Mouse (Mus musculus) hematopoietic stem cell, adult 5-6 weeks (primary cell): ENCODE measurements around the gene Pex14. TPM values are rescaled to one million over a fixed set of nuclear protein-coding genes. Genes with fewer than 3 reads are reported as not detected.

Experiments
- ATAC-seq, 2 experiments: fragments of 125-278 bp in 1 of 2; replicated peaks in 1 of 2; 2 replicates each; pipeline ENCODE4 v1.8.0; 2016 to 2017; ENCODE audit warnings: inconsistent platforms in 2 of 2, mild to moderate bottlenecking in 2 of 2, moderate number of reproducible peaks in 2 of 2, low read depth in 1 of 2, moderate TSS enrichment in 1 of 2; ENCODE audit not compliant: low FRiP score in 2 of 2, poor library complexity in 2 of 2, severe bottlenecking in 2 of 2, insufficient read depth in 1 of 2, low TSS enrichment in 1 of 2
- total RNA-seq: library from RNA; stranded (forward); fragments of 172-1452, 232-1000 nt; gene quantifications from 2 replicates; pipeline ENCODE4 v1.2.3, GENCODE M21; 2017

Pex14 gene
- total RNA-seq, 1 experiment from 2014 or later, result 11.8 TPM

- no peak for ATAC-seq
Observed at GRCm38 (mm10) chr4:148947833-148948388, 151.8 kb downstream of the Pex14 start.

- ATAC-seq, result no peak
Observed at GRCm38 (mm10) chr4:148946071-148946470, 153.6 kb downstream of the Pex14 start.

GRCm38 (mm10) chr4:148945476-148945881, 154.2 kb downstream of the Pex14 start:
- no peak for ATAC-seq

- no peak for ATAC-seq
Observed at GRCm38 (mm10) chr4:148943099-148943498, 156.6 kb downstream of the Pex14 start.

DNA sequence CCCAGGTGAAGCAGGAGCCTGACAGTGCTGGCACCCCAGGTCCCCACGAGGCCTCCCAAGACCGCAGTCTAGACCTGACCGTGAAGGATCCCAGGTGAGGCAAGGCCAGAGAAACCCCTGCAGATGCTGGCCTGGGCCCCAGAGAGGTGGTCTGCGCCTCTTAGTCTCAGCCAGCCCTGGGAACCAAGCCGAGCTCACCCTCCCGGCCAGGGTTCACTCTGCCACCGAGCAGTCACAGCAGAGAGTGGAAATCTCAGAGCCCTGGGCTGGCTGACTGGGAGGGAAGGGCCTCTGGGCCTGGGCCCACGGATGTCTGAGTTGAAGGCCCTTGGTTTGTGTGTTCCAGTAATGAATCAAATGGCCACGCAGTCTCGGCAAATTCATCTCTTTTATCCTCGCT, 158.4 kb downstream of the Pex14 start:
- 0 out of 4 replicates have a peak, but pooled peaks have one; percentile 3 to 4 for ATAC-seq

GRCm38 (mm10) chr4:148940674-148941211, 158.9 kb downstream of the Pex14 start:
- ATAC-seq, result peak; percentile 94 to 98

DNA sequence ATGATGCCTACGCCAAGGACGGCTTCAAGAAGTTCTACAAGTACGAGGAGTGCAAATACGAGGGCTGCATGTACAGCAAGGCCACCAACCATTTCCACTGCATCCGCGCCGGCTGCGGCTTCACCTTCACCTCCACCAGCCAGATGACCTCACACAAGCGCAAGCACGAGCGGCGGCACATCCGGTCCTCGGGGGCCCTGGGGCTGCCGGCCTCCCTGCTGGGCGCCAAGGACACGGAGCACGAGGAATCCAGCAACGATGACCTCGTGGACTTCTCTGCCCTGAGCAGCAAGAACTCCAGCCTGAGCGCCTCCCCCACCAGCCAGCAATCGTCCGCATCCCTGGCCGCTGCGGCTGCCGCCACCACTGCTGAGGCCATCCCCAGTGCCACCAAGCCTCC, 161.1 kb downstream of the Pex14 start:
- no peak for ATAC-seq

DNA sequence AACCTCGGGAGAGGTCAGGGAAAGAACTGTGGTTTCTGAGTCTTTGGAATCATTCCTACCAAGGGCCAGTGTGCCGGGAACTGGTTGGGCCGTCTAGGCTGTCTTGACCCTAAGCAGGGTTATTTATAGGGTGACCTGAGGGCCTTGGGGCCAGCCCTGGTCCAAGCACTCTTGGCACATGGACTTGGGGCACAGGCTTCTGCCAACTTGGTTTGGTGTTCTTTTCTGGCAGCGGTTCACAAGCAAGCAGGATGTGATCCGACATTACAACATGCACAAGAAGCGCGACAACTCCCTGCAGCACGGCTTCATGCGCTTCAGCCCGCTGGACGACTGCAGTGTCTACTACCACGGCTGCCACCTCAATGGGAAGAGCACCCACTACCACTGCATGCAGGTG, 162.9 kb downstream of the Pex14 start:
- no peak for ATAC-seq

GRCm38 (mm10) chr4:148936111-148936510, 163.6 kb downstream of the Pex14 start:
- no peak for ATAC-seq

DNA sequence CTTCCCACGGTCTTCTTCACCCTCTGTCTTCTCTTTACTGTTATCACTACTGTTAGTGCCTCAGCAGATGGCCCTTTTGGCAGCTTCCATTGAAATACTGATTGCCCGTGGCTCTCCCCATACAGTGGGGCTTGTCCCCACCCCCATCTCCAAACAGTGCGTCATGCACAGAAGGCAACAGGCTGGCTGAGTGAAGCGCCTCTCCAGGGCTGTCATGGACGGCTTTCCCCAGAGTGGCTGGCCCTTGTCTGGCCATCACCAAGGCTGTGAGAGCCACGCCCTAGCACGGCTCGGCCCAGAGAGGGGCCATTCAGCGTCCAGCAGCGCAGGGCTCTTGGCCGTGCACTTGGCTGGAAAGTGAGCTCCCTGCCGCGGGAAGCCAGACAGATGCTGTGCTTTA, 164.5 kb downstream of the Pex14 start:
- ATAC-seq, result no peak

- ATAC-seq, result no peak
Observed at GRCm38 (mm10) chr4:148933109-148933508, 166.6 kb downstream of the Pex14 start.

DNA sequence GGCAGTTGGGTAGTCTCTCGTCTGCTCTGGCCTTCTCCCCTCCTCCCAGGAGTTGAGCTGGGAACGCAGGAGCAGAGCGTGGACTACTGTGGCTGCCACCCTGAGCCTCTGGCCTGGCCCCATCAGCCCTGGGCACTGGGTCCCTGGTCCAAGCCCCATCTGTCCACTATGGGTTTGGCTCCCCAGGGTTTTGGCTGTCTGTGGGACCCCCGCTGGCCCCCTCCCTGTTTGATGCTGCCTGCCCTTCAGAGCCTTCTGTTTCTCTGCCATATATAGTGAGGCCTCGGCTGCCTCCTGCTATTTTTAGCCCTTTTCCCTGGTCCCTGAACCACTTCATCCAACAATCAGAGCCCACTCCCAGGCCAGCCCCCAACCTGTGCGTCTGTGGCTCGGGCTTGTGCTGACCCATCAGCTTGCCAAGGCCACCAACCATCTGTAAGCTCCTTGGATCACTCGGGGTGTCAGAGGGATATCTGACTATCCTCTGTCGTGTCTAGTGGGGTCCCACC, 168.9 kb downstream of the Pex14 start:
- no peak for ATAC-seq

DNA sequence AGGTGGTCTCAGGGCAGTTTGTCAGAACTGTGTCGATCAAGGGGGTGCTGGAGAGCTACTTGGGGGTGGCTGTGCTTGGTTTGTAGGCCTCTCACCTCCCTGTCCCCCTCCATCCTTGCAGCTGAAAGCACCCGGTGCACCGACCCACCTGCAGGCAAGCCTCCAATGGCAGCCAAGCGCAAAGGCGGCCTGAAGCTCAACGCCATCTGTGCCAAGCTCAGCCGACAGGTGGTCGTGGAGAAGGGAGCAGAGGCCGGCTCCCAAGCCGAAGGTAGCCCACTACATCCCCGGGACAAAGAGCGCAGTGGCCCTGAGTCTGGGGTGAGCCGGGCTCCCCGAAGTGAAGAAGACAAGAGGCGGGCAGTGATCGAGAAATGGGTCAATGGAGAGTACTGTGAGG, 170.8 kb downstream of the Pex14 start:
- ATAC-seq, result no peak

- ATAC-seq, result no peak
Observed at GRCm38 (mm10) chr4:148928316-148928715, 171.4 kb downstream of the Pex14 start.

DNA sequence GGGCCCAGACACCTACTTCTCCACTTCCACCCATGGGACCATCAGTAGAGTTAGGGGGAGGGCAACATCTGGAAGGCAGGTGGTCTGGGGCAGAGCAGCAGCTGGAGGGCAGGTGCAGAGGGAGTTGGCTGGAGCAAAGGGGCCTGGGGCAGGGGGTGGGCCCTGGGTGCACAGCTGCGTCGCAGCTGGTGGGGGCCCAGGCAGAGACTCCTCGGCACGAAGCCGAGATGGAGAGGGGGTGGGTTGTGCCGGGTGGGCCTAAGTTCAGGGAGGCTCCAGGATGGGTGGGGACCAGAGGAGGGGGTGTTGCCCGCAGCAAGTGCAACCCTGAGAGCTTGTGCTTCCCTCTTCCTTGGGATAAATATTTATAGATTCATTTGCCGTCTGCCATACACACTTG, 173.2 kb downstream of the Pex14 start:
- ATAC-seq, result no peak

DNA sequence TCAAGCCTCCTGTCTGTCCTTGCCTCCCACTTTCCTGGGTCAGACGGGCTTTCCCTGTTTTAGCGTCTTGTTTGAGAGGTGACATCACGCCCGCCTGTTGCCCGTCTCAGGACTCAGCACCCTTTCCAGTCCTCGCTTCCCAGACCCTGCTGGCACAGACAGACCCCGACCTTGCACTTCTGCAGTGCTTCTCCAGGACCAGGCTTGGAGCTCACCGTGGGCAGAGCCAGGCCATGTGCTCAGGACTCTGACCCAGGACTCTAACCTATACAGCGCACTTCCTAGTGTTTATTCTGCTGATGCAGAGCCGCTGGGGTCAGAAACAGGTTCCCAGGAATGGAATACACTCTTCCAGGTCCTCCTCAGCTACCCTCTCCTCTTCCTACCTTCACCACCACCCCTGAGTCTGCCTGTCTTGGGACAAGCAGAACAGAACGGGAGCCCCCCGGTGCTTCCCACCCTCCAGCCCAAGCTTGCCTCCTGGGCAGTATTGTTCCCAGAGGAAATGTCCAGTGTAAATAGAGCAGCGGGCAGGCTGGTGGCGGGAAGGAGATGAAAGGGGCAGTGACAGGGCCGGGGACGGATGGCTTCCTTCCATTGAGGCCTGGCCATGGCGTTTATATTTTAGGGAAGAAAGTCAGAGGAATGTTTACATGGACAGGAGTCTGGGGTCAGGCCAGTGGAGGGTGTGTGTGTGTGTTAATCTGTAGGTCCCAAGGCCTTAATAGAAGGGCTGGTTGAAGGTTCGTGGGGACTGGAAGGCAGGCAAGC, 173.9 kb downstream of the Pex14 start:
- no peak for ATAC-seq

- ATAC-seq, result no peak
Observed at GRCm38 (mm10) chr4:148923976-148924375, 175.7 kb downstream of the Pex14 start.

GRCm38 (mm10) chr4:148923414-148923813, 176.3 kb downstream of the Pex14 start:
- no peak for ATAC-seq
